Mouse (Mus musculus) CH12.LX (cell line): ENCODE measurements around the gene Gm3625.

Experiments
- CHD2 ChIP-seq: IDR thresholded peaks from 2 replicates; pipeline ENCODE4 v1.6.1; 2011; ENCODE audit warnings: low read length, improper control_type of control experiment
- CTCF ChIP-seq, 2 experiments: IDR thresholded peaks in 1 of 2; conservative IDR thresholded peaks in 1 of 2; 2 replicates each; pipeline ENCODE4 v1.5.1; 2011 to 2012; ENCODE audit warnings: low read depth in 2 of 2, low read length in 2 of 2, improper control_type of control experiment in 1 of 2, inconsistent platforms in 1 of 2, mild to moderate bottlenecking in 1 of 2, moderate library complexity in 1 of 2
- E2F4 ChIP-seq: IDR thresholded peaks from 2 replicates; pipeline ENCODE4 v1.6.1; 2011; ENCODE audit warnings: low read depth, low read length, improper control_type of control experiment; ENCODE audit not compliant: insufficient replicate concordance
- EP300 ChIP-seq: IDR thresholded peaks from 2 replicates; pipeline ENCODE4 v1.6.1; 2011; ENCODE audit warnings: low read length, improper control_type of control experiment
- KAT2A ChIP-seq: IDR thresholded peaks from 2 replicates; pipeline ENCODE4 v1.6.1; 2012; ENCODE audit warnings: low read length, improper control_type of control experiment, inconsistent platforms; ENCODE audit not compliant: insufficient replicate concordance
- MAFK ChIP-seq: IDR thresholded peaks from 2 replicates; pipeline ENCODE4 v1.6.1; 2011; ENCODE audit warnings: low read length, improper control_type of control experiment; ENCODE audit not compliant: insufficient replicate concordance
- MAX ChIP-seq: IDR thresholded peaks from 2 replicates; pipeline ENCODE4 v1.6.1; 2011; ENCODE audit warnings: low read length, improper control_type of control experiment
- MYC ChIP-seq: IDR thresholded peaks from 2 replicates; pipeline ENCODE4 v1.6.1; 2011; ENCODE audit warnings: low read depth, mild to moderate bottlenecking, improper control_type of control experiment, low read length
- RAD21 ChIP-seq: IDR thresholded peaks from 2 replicates; pipeline ENCODE4 v1.6.1; 2011; ENCODE audit warnings: low read depth, mild to moderate bottlenecking, low read length, improper control_type of control experiment, moderate library complexity
- RCOR1 ChIP-seq: conservative IDR thresholded peaks from 2 replicates; pipeline ENCODE4 v1.6.1; 2012; ENCODE audit warnings: low read depth, mild to moderate bottlenecking, inconsistent platforms, low read length, improper control_type of control experiment

DNA sequence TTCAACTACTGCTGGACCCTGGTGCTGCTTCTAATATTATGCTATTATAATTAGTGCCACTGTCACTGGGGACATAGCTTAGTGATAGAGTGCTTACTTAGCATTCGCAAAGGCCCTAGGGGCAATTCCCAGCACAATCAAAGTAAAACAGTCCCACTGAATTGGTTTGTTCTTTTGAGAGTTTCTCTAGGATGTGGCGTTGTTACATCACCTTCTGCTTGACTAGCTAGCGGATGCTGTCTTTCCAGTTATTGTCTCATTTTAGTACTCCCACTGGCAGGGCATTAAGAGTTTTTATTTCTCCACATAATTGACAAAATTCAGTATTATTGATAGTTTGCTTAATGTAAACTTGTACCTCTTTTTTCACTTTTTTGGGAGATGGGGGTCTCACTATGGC lies 34.7 kb downstream of the Gm3625 start:
- TF ChIP-seq CTCF (conservative IDR thresholded peaks at IDR 0.05 in 1 of 2, IDR thresholded peaks at IDR 0.05 in 1 of 2; ENCODE audit: low read depth in 2 of 2, low read length in 2 of 2), result no peak
- no peak for TF ChIP-seq KAT2A
- no peak for TF ChIP-seq MAX
- no peak for TF ChIP-seq MYC
- TF ChIP-seq EP300, result no peak
- TF ChIP-seq CHD2, result no peak
- TF ChIP-seq MAFK, result no peak
- no peak for TF ChIP-seq RAD21
- TF ChIP-seq E2F4, result no peak
- no peak for TF ChIP-seq RCOR1
